Mouse (Mus musculus) bone marrow, adult 2 months (tissue): ENCODE measurements around the gene Snx10. TPM values are rescaled to one million over a fixed set of nuclear protein-coding genes. Genes with fewer than 3 reads are reported as not detected.

Source experiments
- H3K27ac ChIP-seq: fragments of 200-500 bp; 2 replicates; pipeline ENCODE4 v1.5.1; 2012; ENCODE audit warnings: low read depth, mild to moderate bottlenecking, control low read depth, inconsistent platforms, low read length; ENCODE audit not compliant: control insufficient read depth, poor library complexity, insufficient read depth
- H3K4me1 ChIP-seq: fragments of 200-500 bp; 2 replicates; pipeline ENCODE4 v1.6.1; 2011; ENCODE audit warnings: low read length; ENCODE audit not compliant: control insufficient read depth, insufficient read depth
- H3K4me3 ChIP-seq: fragments of 200-500 bp; replicated peaks from 2 replicates; pipeline ENCODE3; 2011; ENCODE audit warnings: mild to moderate bottlenecking, low read depth, low read length, control low read depth; ENCODE audit not compliant: control insufficient read depth
- CTCF ChIP-seq: fragments of 200-500 bp; IDR thresholded peaks from 2 replicates; pipeline ENCODE4 v1.5.1; 2011; ENCODE audit warnings: low read length, control low read depth; ENCODE audit not compliant: control insufficient read depth, insufficient read depth
- POLR2A ChIP-seq: fragments of 200-500 bp; IDR thresholded peaks from 2 replicates; pipeline ENCODE4 v1.6.1; 2011; ENCODE audit warnings: low read depth, mild to moderate bottlenecking, control low read depth, low read length, borderline replicate concordance; ENCODE audit not compliant: control insufficient read depth
- WGBS: fragments of 180-500 bp; shearing (Covaris S2); methylation state at CpG from one replicate; pipeline ENCODE4 v1.1.7; 2018; 5-methylcytosine and 5-hydroxymethylcytosine counted together
- polyA plus RNA-seq: library from polyadenylated mRNA; stranded (reverse); fragments of >200 nt; gene quantifications from 2 replicates; pipeline ENCODE4 v1.2.4, GENCODE M21; 2011; ENCODE audit warnings: low replicate concordance; ENCODE audit not compliant: missing spikeins, insufficient read depth, insufficient read length

The Snx10 gene
- polyA plus RNA-seq, 1 experiment = 18.5 TPM

DNA sequence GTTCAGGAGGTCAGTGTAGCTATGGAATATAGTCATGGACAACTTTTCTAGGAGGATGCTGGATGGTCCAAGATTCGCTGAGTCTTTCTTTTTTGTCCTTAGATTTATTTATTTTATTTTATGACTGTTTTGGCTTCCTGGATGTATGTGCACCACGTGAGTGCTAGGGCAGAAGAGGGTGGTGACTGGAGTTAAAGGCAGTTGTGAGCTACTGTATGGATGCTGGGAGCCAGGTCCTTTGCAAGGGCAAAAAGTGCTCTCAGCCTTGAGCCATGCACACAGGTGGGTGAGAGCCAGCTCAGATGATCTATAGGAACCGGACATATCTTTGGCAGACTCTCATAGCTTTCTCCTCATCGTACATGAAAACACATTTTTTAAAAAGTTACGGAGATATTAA lies 391 bp upstream of the Snx10 start:
- no peak for TF ChIP-seq POLR2A
- TF ChIP-seq CTCF = no peak
- 25% methylated on average over 5 of the region's 5 CpGs for WGBS
- Histone ChIP-seq H3K27ac (no peak overlapping the region), H3K4me3 (no peak overlapping the region), H3K4me1 (peaks cover 2% of the 10 kb centered on the region; the same call in 1 of the 2 replicates)

DNA sequence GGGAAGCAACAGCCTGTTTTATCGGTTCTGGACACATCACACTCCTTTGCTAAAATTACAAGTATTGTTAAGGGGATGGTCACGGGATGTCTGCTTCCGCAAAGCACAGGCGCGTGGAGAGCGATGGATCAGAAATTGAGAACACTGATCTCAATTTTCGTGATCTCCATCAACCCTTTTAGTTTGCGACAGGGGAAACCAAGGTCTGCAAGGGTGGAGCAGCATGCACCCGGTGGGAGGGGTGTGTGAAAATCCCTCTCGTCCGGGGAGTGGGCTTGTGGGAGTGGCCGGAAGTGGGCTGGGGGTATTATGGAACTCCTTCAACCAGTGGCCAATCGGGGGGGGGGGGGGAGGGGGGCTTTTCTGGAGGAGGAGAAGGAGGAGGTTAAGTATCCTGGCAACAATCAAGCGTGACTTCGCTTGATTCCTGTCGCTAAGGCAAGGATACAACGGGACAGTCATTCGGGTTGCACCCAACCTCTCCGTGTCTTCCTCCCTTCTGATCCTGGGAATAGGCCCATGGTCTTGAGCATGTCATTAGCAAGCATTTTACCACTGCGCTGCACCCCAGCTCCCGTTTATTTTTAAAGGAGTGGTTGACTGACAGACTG lies 725 bp downstream of the Snx10 start:
- under 1% methylated on average over 21 of the region's 21 CpGs for WGBS
- peak overlapping the region; percentile 65 for H3K27ac ChIP-seq
- peak overlapping the region; percentile 86 for H3K4me3 ChIP-seq
- peaks cover 2% of the 10 kb centered on the region; the same call in 1 of the 2 replicates for H3K4me1 ChIP-seq
- TF ChIP-seq CTCF (no peak), POLR2A (no peak)

DNA sequence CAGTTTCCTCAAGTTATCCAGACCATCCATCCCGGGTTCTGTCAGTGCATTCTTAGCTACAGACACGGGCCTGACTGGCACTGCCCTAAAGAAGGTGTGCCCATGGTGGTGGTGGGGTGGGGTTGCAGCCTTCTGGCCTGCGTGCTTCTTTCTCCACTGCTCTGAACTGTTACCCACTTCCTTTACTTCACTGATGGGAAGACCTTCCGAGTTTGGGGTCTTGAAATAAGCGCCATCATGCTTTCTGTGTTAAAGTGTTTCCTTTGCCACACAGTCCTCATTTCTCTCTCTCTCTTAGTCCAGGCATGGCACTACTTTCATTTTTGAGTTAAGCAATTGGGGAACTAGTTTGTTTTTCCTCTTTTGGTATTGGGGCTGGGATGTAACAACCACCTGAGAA lies 1.3 kb downstream of the Snx10 start:
- 2% methylated on average over 5 of the region's 5 CpGs for WGBS
- no peak for TF ChIP-seq CTCF
- no peak for TF ChIP-seq POLR2A
- Histone ChIP-seq H3K4me1 (peaks cover 2% of the 10 kb centered on the region; the same call in 1 of the 2 replicates), H3K27ac (peak overlapping the region; percentile 65), H3K4me3 (peak overlapping the region; percentile 86)

DNA sequence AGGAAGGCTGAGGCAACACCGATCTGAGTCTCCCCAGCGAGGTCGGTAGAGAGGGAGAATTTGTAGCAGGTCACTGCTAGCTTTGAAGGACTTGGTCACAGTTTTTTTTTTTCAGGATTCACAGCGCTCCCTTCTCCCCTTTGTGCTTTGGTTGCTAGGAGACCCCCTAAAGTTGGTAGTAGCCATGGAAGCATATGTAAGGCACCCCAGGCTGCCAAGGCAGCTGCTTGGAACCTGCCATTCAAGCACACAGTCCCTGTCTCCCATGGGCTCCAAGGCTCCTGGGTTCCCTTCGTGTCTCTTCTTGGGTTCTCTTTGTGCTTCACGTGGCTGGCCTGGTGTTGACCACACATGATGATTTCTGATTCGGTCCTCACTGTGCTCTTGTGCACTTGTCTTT lies 5.8 kb downstream of the Snx10 start:
- H3K4me3 ChIP-seq = no peak overlapping the region
- 45% methylated on average over 7 of the region's 7 CpGs for WGBS
- TF ChIP-seq CTCF (no peak), POLR2A (no peak)
- peaks cover 6% of the 10 kb centered on the region; the same call in 1 of the 2 replicates for H3K4me1 ChIP-seq
- H3K27ac ChIP-seq = peak overlapping the region; percentile 69

DNA sequence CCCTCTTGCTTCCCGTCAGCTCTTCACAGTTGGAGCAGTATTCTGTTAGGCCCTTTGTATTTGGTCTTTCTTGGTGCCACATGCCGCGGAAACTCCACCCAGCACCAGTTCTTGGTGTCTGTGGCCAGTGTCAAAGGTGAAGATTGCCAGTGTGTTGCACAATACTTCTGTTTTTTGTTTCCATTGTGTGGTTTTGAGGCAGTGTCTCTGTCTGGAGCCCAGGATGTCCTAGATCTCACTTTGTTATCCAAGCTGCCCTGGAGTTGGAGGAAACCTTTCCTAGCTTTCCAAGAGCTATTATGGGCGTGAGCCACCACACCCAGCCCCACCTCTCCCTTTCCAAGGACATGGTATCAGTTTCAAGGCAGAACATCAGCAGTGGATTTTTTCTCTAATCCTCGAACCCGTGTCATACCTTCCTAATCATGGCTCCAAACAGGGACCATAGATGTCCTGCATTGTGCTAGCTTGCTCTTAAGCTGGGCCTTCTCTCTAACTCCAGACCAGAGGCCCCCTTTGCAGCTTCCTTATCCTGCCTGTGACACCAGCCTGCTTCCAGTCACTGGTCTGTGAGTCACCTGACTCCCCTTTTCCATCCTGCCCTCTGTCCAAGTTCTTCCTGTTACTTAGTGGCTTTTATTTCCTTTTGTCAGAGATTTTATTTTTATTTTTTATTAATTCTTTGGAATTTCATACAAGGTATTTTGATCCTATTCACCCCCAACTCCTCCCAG lies 9.9 kb downstream of the Snx10 start:
- peak overlapping the region; percentile 72 for H3K27ac ChIP-seq

DNA sequence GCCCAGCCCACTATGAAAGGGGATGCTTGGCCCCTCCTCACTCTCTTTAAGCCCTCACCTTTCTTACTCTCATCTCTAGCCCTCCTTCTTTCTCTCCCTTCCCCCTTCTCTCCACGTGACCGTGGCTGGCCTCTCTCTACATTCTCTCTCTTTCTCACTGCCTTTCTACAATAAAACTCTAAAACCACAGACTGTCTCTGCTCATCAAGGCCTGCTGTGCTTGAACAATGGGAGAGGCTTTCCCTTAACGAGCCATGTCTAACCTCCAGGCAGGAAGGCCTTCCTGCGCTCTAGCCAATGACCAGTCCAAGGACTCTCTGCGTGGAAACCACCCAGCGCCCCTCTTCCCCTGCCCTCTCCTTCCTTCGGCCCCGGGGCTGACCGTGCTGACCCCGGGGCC lies 11.9 kb downstream of the Snx10 start:
- peaks cover 8% of the 10 kb centered on the region; the same call in 1 of the 2 replicates for H3K4me1 ChIP-seq
- TF ChIP-seq CTCF = no peak
- no peak for TF ChIP-seq POLR2A
- no peak overlapping the region for H3K27ac ChIP-seq
- no peak overlapping the region for H3K4me3 ChIP-seq
- 87% methylated on average over 10 of the region's 10 CpGs for WGBS

More for the DNA sequence above, 9.9 kb downstream of the Snx10 start:
- WGBS = 40% methylated on average over 6 of the region's 6 CpGs
- Histone ChIP-seq H3K4me1 (peaks cover 4% of the 10 kb centered on the region; the same call in 1 of the 2 replicates), H3K4me3 (no peak overlapping the region)
- TF ChIP-seq CTCF (no peak), POLR2A (no peak)

- 43% methylated on average over 6 of the region's 6 CpGs for WGBS
- no peak for TF ChIP-seq POLR2A
- no peak for TF ChIP-seq CTCF
- Histone ChIP-seq H3K4me3 (no peak overlapping the region), H3K4me1 (peaks cover 5% of the 10 kb centered on the region; the same call in 1 of the 2 replicates), H3K27ac (no peak overlapping the region)
Observed at GRCm38 (mm10) chr6:51540525-51540924, 16.8 kb downstream of the Snx10 start.

GRCm38 (mm10) chr6:51541422-51541821 lies 17.7 kb downstream of the Snx10 start:
- no peak overlapping the region for H3K27ac ChIP-seq
- H3K4me3 ChIP-seq = no peak overlapping the region
- peaks cover 5% of the 10 kb centered on the region; the same call in 1 of the 2 replicates for H3K4me1 ChIP-seq
- WGBS = 90% methylated on average over 7 of the region's 7 CpGs
- TF ChIP-seq POLR2A (no peak), CTCF (no peak)
